Mouse (Mus musculus) urinary bladder, adult 18-20 months (tissue): ENCODE measurements around the gene Dusp15.

Experiments
- DNase-seq, 2 experiments: peaks; one replicate each; pipeline ENCODE4 v3.0.0; 2022; ENCODE audit warnings: low spot score in 2 of 2, mixed read lengths in 2 of 2

Dusp15 gene

GRCm38 (mm10) chr2:152931456-152932160 is 19.9 kb downstream of the Dusp15 start:
- DNase-seq: no peak

GRCm38 (mm10) chr2:152930276-152930675 is 21.2 kb downstream of the Dusp15 start:
- DNase-seq: no peak

- no peak for DNase-seq
These were observed 22.5 kb downstream of the Dusp15 start for GRCm38 (mm10) chr2:152928988-152929370.

GRCm38 (mm10) chr2:152928219-152928987 is 23.1 kb downstream of the Dusp15 start:
- no peak for DNase-seq

GRCm38 (mm10) chr2:152927371-152927770 is 24.1 kb downstream of the Dusp15 start:
- no peak for DNase-seq

GRCm38 (mm10) chr2:152926896-152927295 is 24.6 kb downstream of the Dusp15 start:
- no peak for DNase-seq

GRCm38 (mm10) chr2:152925189-152925872 is 26.2 kb downstream of the Dusp15 start:
- peak in 1 of 2 experiments; percentile 20 for DNase-seq

- DNase-seq: no peak
These were observed 27.0 kb downstream of the Dusp15 start for GRCm38 (mm10) chr2:152924543-152924942.

GRCm38 (mm10) chr2:152924128-152924527 is 27.4 kb downstream of the Dusp15 start:
- DNase-seq: no peak

GRCm38 (mm10) chr2:152923621-152924020 is 27.9 kb downstream of the Dusp15 start:
- no peak for DNase-seq

- no peak for DNase-seq
These were observed 29.1 kb downstream of the Dusp15 start for GRCm38 (mm10) chr2:152922376-152922775.

GRCm38 (mm10) chr2:152917671-152918070 is 33.8 kb downstream of the Dusp15 start:
- no peak for DNase-seq

GRCm38 (mm10) chr2:152916111-152916510 is 35.4 kb downstream of the Dusp15 start:
- no peak for DNase-seq

GRCm38 (mm10) chr2:152915453-152915852 is 36.0 kb downstream of the Dusp15 start:
- DNase-seq: no peak

- DNase-seq: peak; percentile 75 to 80
These were observed 37.0 kb downstream of the Dusp15 start for GRCm38 (mm10) chr2:152914310-152915120.

- no peak for DNase-seq
These were observed 38.0 kb downstream of the Dusp15 start for GRCm38 (mm10) chr2:152913471-152913870.

- DNase-seq: no peak
These were observed 40.1 kb downstream of the Dusp15 start for GRCm38 (mm10) chr2:152911432-152911831.

- DNase-seq: no peak
These were observed 40.5 kb downstream of the Dusp15 start, which contains the start of gene Mylk2 for GRCm38 (mm10) chr2:152911031-152911430. Gene Mylk2 (plus strand): TSS chr2:152911352.

- no peak for DNase-seq
These were observed 41.6 kb downstream of the Dusp15 start for GRCm38 (mm10) chr2:152909848-152910247.

- DNase-seq: no peak
These were observed 44.2 kb downstream of the Dusp15 start for GRCm38 (mm10) chr2:152907114-152907943.
